ENCODE assay signal across 10 mouse cellular contexts in the genomic region with DNA sequence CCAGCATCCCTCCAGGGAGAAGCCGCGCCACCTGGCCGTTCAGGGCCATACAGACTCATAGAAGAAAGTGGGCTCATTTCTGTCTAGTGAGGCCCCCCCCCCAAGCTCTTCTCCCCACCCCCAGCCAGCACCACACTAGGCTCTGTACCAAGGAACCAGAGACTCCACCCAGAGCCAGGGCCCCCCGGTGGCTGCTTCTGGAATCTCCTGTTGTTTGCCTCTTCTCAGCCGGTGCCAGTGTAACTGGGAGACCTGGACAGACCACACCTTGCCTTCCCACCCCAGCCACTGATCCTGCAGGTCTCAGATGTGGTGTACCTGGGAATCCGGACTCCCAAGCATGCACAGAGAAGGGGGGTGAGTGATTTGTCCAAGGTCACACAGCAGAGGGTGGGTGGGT.
DNase-seq lines count a peak whose midpoint lies in the region; TF ChIP-seq lines count a peak whose summit lies in the region.
"Had no signal": no experiment of that assay in that cellular context is flagged by ENCODE, and none has a peak within 500 bp of the region (broad histone marks: within the 10 kb centered on the region; RNA-seq: fewer than 3 reads in every experiment).

No protein-coding gene starts in this region.

- H3K4me1 ChIP-seq in thymus, adult 2 months (replicated peaks; ENCODE audit: control insufficient read depth, insufficient read depth, low read length), result peaks cover 4% of the 10 kb centered on the region

- 80% methylated on average over 6 of the region's 6 CpGs for WGBS in thymus, adult 2 months

- DNase-seq in adrenal gland, postnatal 10 days, result peak; percentile 51
- no peak for DNase-seq in adrenal gland, adult 2 months
- DNase-seq in kidney, postnatal 4 days, result peak; percentile 63 to 71
- no peak for DNase-seq in kidney, adult 9 months
- DNase-seq in thymus, adult 2 months, result peak; percentile 32
- DNase-seq in thymus, adult 18-20 months, result no peak
- peak; percentile 75 for DNase-seq in thymus, postnatal 4 days
- no peak for DNase-seq in layer of hippocampus, postnatal 14 days (ENCODE audit: low spot score in 2 of 2)

- no peak overlapping the region for H3K4me3 ChIP-seq in thymus, adult 2 months (ENCODE audit: control insufficient read depth, insufficient read depth, low read length)
- H3K4me3 ChIP-seq: embryonic facial prominence, embryonic 12.5 days; neural tube, embryonic 15.5 days had no signal

- H3K27ac ChIP-seq in thymus, adult 2 months (ENCODE audit: control insufficient read depth, insufficient read depth, low read length), result no peak overlapping the region
- H3K27ac ChIP-seq: embryonic facial prominence, embryonic 12.5 days; neural tube, embryonic 15.5 days had no signal

- no peak for TF ChIP-seq CTCF in thymus, adult 2 months (IDR thresholded peaks at IDR 0.05; ENCODE audit: borderline replicate concordance, control insufficient read depth, extremely low read depth, insufficient read depth, low read length, poor library complexity)

- no peak for TF ChIP-seq POLR2A in thymus, adult 2 months (IDR thresholded peaks at IDR 0.05; ENCODE audit: control insufficient read depth, extremely low read depth, insufficient read depth, low read length, poor library complexity)

- no peaks in the 10 kb centered on the region for H3K27me3 ChIP-seq in thymus, adult 2 months (ENCODE audit: control insufficient read depth, insufficient read depth, low read length)
- H3K27me3 ChIP-seq: neural tube, embryonic 15.5 days had no signal

- H3K36me3 ChIP-seq in thymus, adult 2 months (ENCODE audit: control insufficient read depth, insufficient read depth, low read length), result no peaks in the 10 kb centered on the region

Comparison
In these comparisons a context has a peak if more than half of its experiments do, and no peak if none do; other contexts are left out.
1. DNase-seq: peak in adrenal gland, postnatal 10 days (single experiment), kidney, postnatal 4 days (2 of 2), thymus, adult 2 months (single experiment) and thymus, postnatal 4 days (single experiment); none in adrenal gland, adult 2 months (single experiment), kidney, adult 9 months (single experiment), thymus, adult 18-20 months (0 of 2) and layer of hippocampus, postnatal 14 days (0 of 2).